Mouse (Mus musculus): ENCODE measurements around the gene Nexn. TPM values are rescaled to one million over a fixed set of nuclear protein-coding genes. Genes with fewer than 3 reads are reported as not detected.

Gene Nexn
- polyA plus RNA-seq, 1 experiment: not detected

GRCm38 (mm10) chr3:152192238-152192931 is 73.8 kb downstream of the Nexn start:
- H3K27me3 ChIP-seq (replicated peaks): no peaks in the 10 kb centered on the region
- peaks cover 20% of the 10 kb centered on the region for H3K36me3 ChIP-seq (replicated peaks; ENCODE audit: low read length)
- H3K4me1 ChIP-seq: peaks cover 32% of the 10 kb centered on the region
- H3K4me3 ChIP-seq (replicated peaks): peak overlapping the region; percentile 95
- no peaks in the 10 kb centered on the region for H3K9me3 ChIP-seq
- TF ChIP-seq FLI1 (IDR thresholded peaks at IDR 0.05; ENCODE audit: low read length) (no peak), GATA1 (IDR thresholded peaks at IDR 0.05; ENCODE audit: borderline replicate concordance, low read length) (no peak)

GRCm38 (mm10) chr3:152191791-152192237 is 74.3 kb downstream of the Nexn start:
- Histone ChIP-seq H3K9me3 (no peaks in the 10 kb centered on the region), H3K4me1 (peaks cover 33% of the 10 kb centered on the region), H3K27me3 (replicated peaks) (no peaks in the 10 kb centered on the region), H3K4me3 (replicated peaks) (peak overlapping the region; percentile 95), H3K36me3 (replicated peaks; ENCODE audit: low read length) (peaks cover 25% of the 10 kb centered on the region)
- no peak for TF ChIP-seq GATA1 (IDR thresholded peaks at IDR 0.05; ENCODE audit: borderline replicate concordance, low read length)
- TF ChIP-seq FLI1 (IDR thresholded peaks at IDR 0.05; ENCODE audit: low read length): no peak

DNA sequence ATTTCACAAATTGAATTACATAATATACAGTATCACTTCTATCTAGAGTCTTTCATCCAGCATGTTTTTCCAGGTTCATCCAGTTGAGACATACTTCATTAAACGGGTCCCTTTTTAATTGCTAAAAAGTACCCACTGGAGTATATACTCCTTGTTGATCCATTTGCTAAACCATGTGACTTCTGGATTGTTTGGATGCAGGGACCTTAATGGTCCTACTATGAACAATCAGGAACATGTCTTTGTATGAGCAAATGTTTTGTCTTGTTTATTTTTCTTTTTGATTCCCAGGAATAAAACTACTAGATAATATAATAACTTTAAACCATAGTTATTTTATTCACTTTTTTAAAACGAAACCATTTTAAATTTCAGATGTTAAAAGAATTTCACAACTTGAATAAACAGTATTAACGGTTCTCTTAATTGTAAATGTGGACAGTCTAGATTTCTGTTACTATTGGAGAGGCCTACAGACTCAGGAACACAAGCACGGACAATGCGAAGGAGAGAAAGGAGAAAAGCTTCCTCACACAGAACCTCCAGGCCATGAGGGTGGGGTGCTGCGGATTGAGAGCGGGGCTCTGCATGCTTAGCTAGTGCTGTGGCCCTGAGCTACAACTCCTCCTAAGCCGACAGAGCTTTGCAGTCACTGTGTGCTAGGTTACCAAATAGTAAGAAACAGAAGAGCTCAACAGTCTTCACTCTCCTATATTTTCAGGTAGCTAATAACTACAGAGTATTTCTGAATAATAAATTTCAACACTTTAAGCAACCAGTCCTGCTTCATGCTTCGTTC is 75.3 kb downstream of the Nexn start:
- no peaks in the 10 kb centered on the region for H3K9me3 ChIP-seq
- no peak for TF ChIP-seq FLI1 (IDR thresholded peaks at IDR 0.05; ENCODE audit: low read length)
- TF ChIP-seq GATA1 (IDR thresholded peaks at IDR 0.05; ENCODE audit: borderline replicate concordance, low read length): no peak
- no peaks in the 10 kb centered on the region for H3K27me3 ChIP-seq (replicated peaks)
- H3K4me3 ChIP-seq (replicated peaks): peak overlapping the region; percentile 95
- H3K4me1 ChIP-seq: peaks cover 38% of the 10 kb centered on the region
- peaks cover 35% of the 10 kb centered on the region for H3K36me3 ChIP-seq (replicated peaks; ENCODE audit: low read length)

GRCm38 (mm10) chr3:152189306-152189705 is 76.8 kb downstream of the Nexn start:
- Histone ChIP-seq H3K4me3 (replicated peaks) (peak overlapping the region; percentile 95), H3K9me3 (no peaks in the 10 kb centered on the region), H3K36me3 (replicated peaks; ENCODE audit: low read length) (peaks cover 51% of the 10 kb centered on the region), H3K27me3 (replicated peaks) (no peaks in the 10 kb centered on the region), H3K4me1 (peaks cover 37% of the 10 kb centered on the region)
- TF ChIP-seq FLI1 (IDR thresholded peaks at IDR 0.05; ENCODE audit: low read length): no peak
- TF ChIP-seq GATA1 (IDR thresholded peaks at IDR 0.05; ENCODE audit: borderline replicate concordance, low read length): no peak

Other genes starting within 250 kb of the Nexn start
- gene Gipc2, start 100.1 kb downstream of the Nexn start, polyA plus RNA-seq (2012; ENCODE audit: insufficient read depth, low replicate concordance): 2.4 TPM in 1 of 2 replicates, not detected in the other
- gene Dnajb4, start 56.0 kb downstream of the Nexn start, polyA plus RNA-seq (2012; ENCODE audit: insufficient read depth, low replicate concordance): 5.3 TPM in 1 of 2 replicates, not detected in the other
- 205 and 764 TPM in 2 replicates for gene Fubp1, start 55.9 kb downstream of the Nexn start, polyA plus RNA-seq (2012; ENCODE audit: insufficient read depth, low replicate concordance)
- gene Miga1, start 74.1 kb upstream of the Nexn start, polyA plus RNA-seq (2012; ENCODE audit: insufficient read depth, low replicate concordance): 5.2 TPM in 1 of 2 replicates, not detected in the other
- 2.2 TPM in 1 of 2 replicates, not detected in the other for gene Usp33, start 80.1 kb upstream of the Nexn start, polyA plus RNA-seq (2012; ENCODE audit: insufficient read depth, low replicate concordance)
- gene Zzz3, start 129.1 kb upstream of the Nexn start, polyA plus RNA-seq (2012; ENCODE audit: insufficient read depth, low replicate concordance): 2.3 and 3.9 TPM in 2 replicates

All from megakaryocyte, embryonic 14.5 days (primary cell).